Mouse (Mus musculus): ENCODE measurements around the gene Carmil1. TPM values are rescaled to one million over a fixed set of nuclear protein-coding genes. Genes with fewer than 3 reads are reported as not detected.

Gene Carmil1
- polyA plus RNA-seq, 1 experiment from 2014 or later = 25.4 TPM

DNA sequence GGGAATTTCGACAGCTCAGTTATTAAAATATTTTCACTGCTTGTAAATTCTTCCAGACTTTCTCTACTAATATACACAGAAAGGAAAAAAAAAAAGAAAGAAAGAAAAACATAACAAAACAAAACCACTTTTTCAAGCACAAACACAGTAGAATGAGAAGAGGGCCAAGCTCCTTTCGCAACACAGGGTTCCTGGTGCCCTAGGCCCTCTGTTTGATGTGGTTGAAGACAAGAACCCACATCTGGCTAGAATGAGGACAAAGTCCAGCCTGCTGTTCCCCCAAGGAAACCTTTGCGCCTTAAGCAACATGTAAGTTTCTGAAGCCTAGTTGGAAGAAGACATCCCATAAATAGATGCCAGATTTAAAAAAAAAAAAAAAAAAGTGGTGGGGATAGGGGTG lies 85.2 kb downstream of the Carmil1 start:
- no peak for ATAC-seq (ENCODE audit: low read depth)
- no peak overlapping the region for H3K27ac ChIP-seq (replicated peaks)
- H3K36me3 ChIP-seq = no peaks in the 10 kb centered on the region
- H3K4me1 ChIP-seq (replicated peaks) = peaks cover 20% of the 10 kb centered on the region
- no peak overlapping the region for H3K9ac ChIP-seq
- no peaks in the 10 kb centered on the region for H3K9me3 ChIP-seq
- 84% methylated on average over 3 of the region's 3 CpGs for WGBS
- no peak overlapping the region for H3K4me3 ChIP-seq
- H3K4me2 ChIP-seq = no peak overlapping the region
- H3K27me3 ChIP-seq = no peaks in the 10 kb centered on the region

GRCm38 (mm10) chr13:24194018-24194417 lies 86.6 kb downstream of the Carmil1 start:
- 87% methylated on average over 5 of the region's 5 CpGs for WGBS
- Histone ChIP-seq H3K27me3 (no peaks in the 10 kb centered on the region), H3K9me3 (no peaks in the 10 kb centered on the region), H3K9ac (no peak overlapping the region), H3K4me1 (replicated peaks) (peaks cover 9% of the 10 kb centered on the region), H3K4me3 (no peak overlapping the region), H3K27ac (replicated peaks) (no peak overlapping the region), H3K4me2 (no peak overlapping the region), H3K36me3 (no peaks in the 10 kb centered on the region)
- no peak for ATAC-seq (ENCODE audit: low read depth)

- H3K27ac ChIP-seq (replicated peaks) = no peak overlapping the region
- WGBS = 72% methylated on average over 9 of the region's 9 CpGs
- peaks cover 9% of the 10 kb centered on the region for H3K4me1 ChIP-seq (replicated peaks)
- no peaks in the 10 kb centered on the region for H3K27me3 ChIP-seq
- H3K36me3 ChIP-seq = no peaks in the 10 kb centered on the region
- H3K4me3 ChIP-seq = no peak overlapping the region
- no peaks in the 10 kb centered on the region for H3K9me3 ChIP-seq
- ATAC-seq (ENCODE audit: low read depth) = no peak
- H3K9ac ChIP-seq = no peak overlapping the region
- H3K4me2 ChIP-seq = no peak overlapping the region
Observed at GRCm38 (mm10) chr13:24190875-24191663, 89.5 kb downstream of the Carmil1 start.

- H3K4me3 ChIP-seq = no peak overlapping the region
- no peaks in the 10 kb centered on the region for H3K9me3 ChIP-seq
- no peak overlapping the region for H3K27ac ChIP-seq (replicated peaks)
- peaks cover 9% of the 10 kb centered on the region for H3K4me1 ChIP-seq (replicated peaks)
- no peaks in the 10 kb centered on the region for H3K36me3 ChIP-seq
- ATAC-seq (ENCODE audit: low read depth) = no peak
- H3K9ac ChIP-seq = no peak overlapping the region
- no peak overlapping the region for H3K4me2 ChIP-seq
- H3K27me3 ChIP-seq = no peaks in the 10 kb centered on the region
- 55% methylated on average over 2 of the region's 2 CpGs for WGBS
Observed at GRCm38 (mm10) chr13:24187026-24187425, 93.6 kb downstream of the Carmil1 start.

GRCm38 (mm10) chr13:24185641-24186040 lies 95.0 kb downstream of the Carmil1 start:
- no peak for ATAC-seq (ENCODE audit: low read depth)
- no peaks in the 10 kb centered on the region for H3K36me3 ChIP-seq
- H3K9ac ChIP-seq = no peak overlapping the region
- no peak overlapping the region for H3K4me2 ChIP-seq
- no peak overlapping the region for H3K4me3 ChIP-seq
- 85% methylated on average over 3 of the region's 3 CpGs for WGBS
- H3K4me1 ChIP-seq (replicated peaks) = peaks cover 1% of the 10 kb centered on the region
- H3K9me3 ChIP-seq = no peaks in the 10 kb centered on the region
- H3K27me3 ChIP-seq = no peaks in the 10 kb centered on the region
- H3K27ac ChIP-seq (replicated peaks) = no peak overlapping the region

DNA sequence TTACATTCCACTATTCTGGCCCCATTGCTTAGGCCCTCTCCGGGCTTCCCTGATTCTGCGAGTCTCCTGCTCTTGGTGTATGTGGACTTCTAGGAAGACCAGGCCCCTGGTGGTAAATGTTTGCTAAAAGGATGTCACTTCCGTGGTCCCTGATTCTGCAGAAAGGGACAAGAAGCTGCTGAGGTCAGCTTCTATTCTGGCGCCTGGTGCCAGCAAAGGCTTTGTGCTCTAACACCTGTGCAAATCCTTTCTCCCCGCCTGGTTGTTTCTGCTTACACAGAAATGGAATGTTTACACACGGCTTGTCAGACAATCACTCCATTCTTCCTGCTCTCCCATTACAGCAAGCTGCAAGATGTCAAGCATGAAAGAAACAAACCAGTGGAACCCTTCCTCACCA lies 97.7 kb downstream of the Carmil1 start:
- WGBS = 50% methylated on average over 6 of the region's 6 CpGs
- Histone ChIP-seq H3K4me1 (replicated peaks) (peaks cover 5% of the 10 kb centered on the region; the same call in 1 of the 2 replicates), H3K9ac (no peak overlapping the region), H3K27me3 (no peaks in the 10 kb centered on the region), H3K27ac (replicated peaks) (no peak overlapping the region), H3K36me3 (no peaks in the 10 kb centered on the region), H3K9me3 (no peaks in the 10 kb centered on the region), H3K4me3 (no peak overlapping the region), H3K4me2 (no peak overlapping the region)
- no peak for ATAC-seq (ENCODE audit: low read depth)

GRCm38 (mm10) chr13:24179538-24179937 lies 101.1 kb downstream of the Carmil1 start:
- Histone ChIP-seq H3K4me1 (replicated peaks) (peaks cover 5% of the 10 kb centered on the region; the same call in 1 of the 2 replicates), H3K9me3 (no peaks in the 10 kb centered on the region), H3K4me3 (no peak overlapping the region), H3K27me3 (no peaks in the 10 kb centered on the region), H3K4me2 (no peak overlapping the region), H3K36me3 (no peaks in the 10 kb centered on the region), H3K27ac (replicated peaks) (no peak overlapping the region), H3K9ac (no peak overlapping the region)
- WGBS = 70% methylated on average over 10 of the region's 10 CpGs
- ATAC-seq (ENCODE audit: low read depth) = no peak

GRCm38 (mm10) chr13:24177600-24177999 lies 103.0 kb downstream of the Carmil1 start:
- no peaks in the 10 kb centered on the region for H3K27me3 ChIP-seq
- no peaks in the 10 kb centered on the region for H3K9me3 ChIP-seq
- no peak overlapping the region for H3K9ac ChIP-seq
- no peaks in the 10 kb centered on the region for H3K36me3 ChIP-seq
- 71% methylated on average over 5 of the region's 5 CpGs for WGBS
- no peak for ATAC-seq (ENCODE audit: low read depth)
- peaks cover 5% of the 10 kb centered on the region; the same call in 1 of the 2 replicates for H3K4me1 ChIP-seq (replicated peaks)
- no peak overlapping the region for H3K27ac ChIP-seq (replicated peaks)
- no peak overlapping the region for H3K4me3 ChIP-seq
- H3K4me2 ChIP-seq = no peak overlapping the region

DNA sequence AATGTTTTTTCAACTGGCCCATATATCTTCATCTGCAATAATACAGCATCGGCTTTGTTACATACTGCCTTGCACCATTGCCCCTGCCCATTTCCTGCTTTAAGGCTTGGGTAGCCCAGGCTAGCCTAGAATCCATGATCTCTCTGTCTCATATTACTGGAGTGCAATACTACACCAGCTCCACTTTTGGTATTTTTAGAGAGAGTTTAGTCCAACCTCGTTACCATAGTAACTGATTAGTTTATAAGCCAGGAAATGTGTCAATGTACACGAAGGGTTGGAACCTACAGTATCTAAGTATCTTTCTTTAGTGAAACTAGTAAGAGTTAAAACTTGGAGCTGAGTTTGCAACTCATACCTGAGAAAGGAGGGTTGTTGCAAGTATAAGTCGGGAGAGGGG lies 103.8 kb downstream of the Carmil1 start:
- Histone ChIP-seq H3K4me3 (no peak overlapping the region), H3K4me1 (replicated peaks) (peaks cover 5% of the 10 kb centered on the region; the same call in 1 of the 2 replicates), H3K36me3 (no peaks in the 10 kb centered on the region), H3K27me3 (no peaks in the 10 kb centered on the region), H3K4me2 (no peak overlapping the region), H3K27ac (replicated peaks) (no peak overlapping the region), H3K9me3 (no peaks in the 10 kb centered on the region), H3K9ac (no peak overlapping the region)
- ATAC-seq (ENCODE audit: low read depth) = no peak
- WGBS = 73% methylated on average over 4 of the region's 4 CpGs

- 88% methylated on average over 1 of the region's 1 CpGs for WGBS
- Histone ChIP-seq H3K36me3 (peaks cover 2% of the 10 kb centered on the region; the same call in 1 of the 2 replicates), H3K9me3 (no peaks in the 10 kb centered on the region), H3K4me2 (no peak overlapping the region), H3K27me3 (no peaks in the 10 kb centered on the region), H3K4me1 (replicated peaks) (no peaks in the 10 kb centered on the region), H3K27ac (replicated peaks) (no peak overlapping the region), H3K9ac (no peak overlapping the region), H3K4me3 (no peak overlapping the region)
- no peak for ATAC-seq (ENCODE audit: low read depth)
Observed at GRCm38 (mm10) chr13:24169658-24170057, 110.9 kb downstream of the Carmil1 start.

DNA sequence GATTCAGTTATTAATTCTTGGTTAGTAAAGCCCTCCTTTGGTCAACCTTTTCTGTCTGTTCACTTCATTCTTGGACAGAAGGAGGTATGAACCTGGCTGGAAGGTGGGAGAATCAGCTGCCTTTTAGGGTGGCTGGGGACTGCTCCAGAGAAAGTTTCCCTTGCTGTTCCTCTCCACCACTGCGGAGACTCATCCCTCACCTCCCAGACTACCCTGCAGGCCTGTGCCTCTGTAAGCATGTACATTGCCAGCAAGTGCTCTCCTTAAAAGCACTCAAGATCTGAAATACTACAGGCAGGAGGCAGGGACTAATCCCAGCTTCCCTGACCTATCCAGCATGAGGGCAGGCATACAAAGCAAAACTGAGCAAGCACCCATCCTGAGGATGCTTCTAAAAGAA lies 117.2 kb downstream of the Carmil1 start:
- ATAC-seq (ENCODE audit: low read depth) = no peak
- WGBS = 96% methylated on average over 1 of the region's 1 CpGs
- no peak overlapping the region for H3K4me2 ChIP-seq
- no peaks in the 10 kb centered on the region for H3K9me3 ChIP-seq
- H3K4me3 ChIP-seq = no peak overlapping the region
- no peak overlapping the region for H3K27ac ChIP-seq (replicated peaks)
- H3K4me1 ChIP-seq (replicated peaks) = no peaks in the 10 kb centered on the region
- no peak overlapping the region for H3K9ac ChIP-seq
- peaks cover 6% of the 10 kb centered on the region; the same call in 1 of the 2 replicates for H3K36me3 ChIP-seq
- no peaks in the 10 kb centered on the region for H3K27me3 ChIP-seq

DNA sequence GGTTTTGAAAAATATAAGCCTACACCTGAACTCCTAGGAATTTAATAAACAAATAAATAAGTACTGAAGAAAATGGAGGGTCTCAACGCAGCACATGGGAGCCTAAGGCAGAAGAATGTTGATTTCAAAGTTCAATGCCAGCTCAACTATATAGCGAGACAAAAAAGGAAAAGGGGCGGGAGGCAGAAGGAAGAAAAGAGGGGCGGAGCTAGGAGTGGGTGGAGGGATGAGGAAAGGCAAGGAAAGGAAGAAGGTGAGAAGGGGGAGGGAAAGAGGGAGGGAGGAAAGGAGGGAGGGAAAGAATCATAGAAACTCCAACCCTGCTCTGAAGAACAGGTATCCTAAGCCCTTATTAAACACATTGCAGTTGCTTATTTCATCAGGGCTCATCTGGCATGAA lies 119.5 kb downstream of the Carmil1 start:
- Histone ChIP-seq H3K4me1 (replicated peaks) (no peaks in the 10 kb centered on the region), H3K27me3 (no peaks in the 10 kb centered on the region), H3K9ac (no peak overlapping the region), H3K36me3 (peaks cover 6% of the 10 kb centered on the region; the same call in 1 of the 2 replicates), H3K27ac (replicated peaks) (no peak overlapping the region), H3K4me2 (no peak overlapping the region), H3K4me3 (no peak overlapping the region), H3K9me3 (no peaks in the 10 kb centered on the region)
- 84% methylated on average over 4 of the region's 4 CpGs for WGBS
- ATAC-seq (ENCODE audit: low read depth) = no peak

GRCm38 (mm10) chr13:24159972-24160371 lies 120.6 kb downstream of the Carmil1 start:
- Histone ChIP-seq H3K9ac (no peak overlapping the region), H3K27me3 (no peaks in the 10 kb centered on the region), H3K4me1 (replicated peaks) (peaks cover 3% of the 10 kb centered on the region), H3K36me3 (peaks cover 6% of the 10 kb centered on the region; the same call in 1 of the 2 replicates), H3K9me3 (no peaks in the 10 kb centered on the region), H3K4me3 (no peak overlapping the region), H3K27ac (replicated peaks) (no peak overlapping the region), H3K4me2 (no peak overlapping the region)
- 87% methylated on average over 4 of the region's 4 CpGs for WGBS
- no peak for ATAC-seq (ENCODE audit: low read depth)
